Mouse (Mus musculus) hindbrain, embryonic 12.5 days (tissue): Measurements from ENCODE around the gene Ddx19a. TPM values are rescaled to one million over a fixed set of nuclear protein-coding genes. Genes with fewer than 3 reads are reported as not detected.

ENCODE experiments used
- ATAC-seq: fragments of 200-750 bp; cut with Nextera tagmentation; 2 replicates; pipeline ENCODE4 v1.8.0; 2017; ENCODE audit warnings: moderate TSS enrichment; ENCODE audit not compliant: low FRiP score
- H3K27ac ChIP-seq: fragments of 300-500 bp; sonication (generic); 2 replicates; pipeline ENCODE4 v1.5.1; 2016; ENCODE audit warnings: mild to moderate bottlenecking
- H3K27me3 ChIP-seq: fragments of 300-500 bp; sonication (generic); 2 replicates; pipeline ENCODE4 v1.6.1; 2016; ENCODE audit warnings: mild to moderate bottlenecking
- H3K36me3 ChIP-seq: fragments of 300-500 bp; sonication (generic); 2 replicates; pipeline ENCODE4 v1.6.1; 2016; ENCODE audit warnings: mild to moderate bottlenecking
- H3K4me1 ChIP-seq: fragments of 300-500 bp; sonication (generic); 2 replicates; pipeline ENCODE4 v1.6.1; 2016
- H3K4me2 ChIP-seq: fragments of 300-500 bp; sonication (generic); replicated peaks from 2 replicates; pipeline ENCODE4 v1.6.1; 2016; ENCODE audit warnings: mild to moderate bottlenecking
- H3K4me3 ChIP-seq: fragments of 300-500 bp; sonication (generic); 2 replicates; pipeline ENCODE4 v1.5.1; 2016; ENCODE audit warnings: mild to moderate bottlenecking
- H3K9ac ChIP-seq: fragments of 300-500 bp; sonication (generic); 2 replicates; pipeline ENCODE4 v1.6.1; 2016; ENCODE audit warnings: mild to moderate bottlenecking, moderate library complexity
- H3K9me3 ChIP-seq: fragments of 300-500 bp; sonication (generic); replicated peaks from 2 replicates; pipeline ENCODE4 v1.6.1; 2016; ENCODE audit warnings: mild to moderate bottlenecking
- WGBS: fragments of 180-500 bp; shearing (Covaris S2); methylation state at CpG from one replicate; pipeline ENCODE4 v1.1.7; 2016; 5-methylcytosine and 5-hydroxymethylcytosine counted together
- microRNA-seq: library from miRNA; unstranded; fragments of <30 nt; microRNA quantifications from one replicate; pipeline ENCODE4, GENCODE M21; 2017
- polyA plus RNA-seq: library from polyadenylated mRNA; unstranded; fragments of >200 nt; fragmentation: Nextera tagmentation; extraction: Ambion mirVana; gene quantifications from 2 replicates; pipeline ENCODE4 v1.2.1, GENCODE M21; 2016

Ddx19a gene
- polyA plus RNA-seq, 1 experiment from 2014 or later = 13.9 TPM

- Histone ChIP-seq H3K36me3 (peaks cover 4% of the 10 kb centered on the region; the same call in 1 of the 2 replicates), H3K4me1 (peaks cover 14% of the 10 kb centered on the region), H3K4me2 (no peak overlapping the region), H3K4me3 (no peak overlapping the region), H3K9me3 (no peaks in the 10 kb centered on the region), H3K9ac (no peak overlapping the region), H3K27me3 (no peaks in the 10 kb centered on the region), H3K27ac (no peak overlapping the region)
- ATAC-seq = no peak
- WGBS = 84% methylated on average over 8 of the region's 8 CpGs
These were observed 71.9 kb downstream of the Ddx19a start for GRCm38 (mm10) chr8:110925691-110926140.

Small RNA genes lying within 50 kb of the gene (microRNA-seq; reads per million reads assigned to microRNA genes)
- gene Gm24103 (not detected), gene Mir3473d (0.81 reads per million)

Other genes starting within 250 kb of the Ddx19a start
- 0.83 and 1.1 TPM in 2 replicates for gene Il34, start 191.9 kb downstream of the Ddx19a start, polyA plus RNA-seq
- gene Cog4, start 151.2 kb downstream of the Ddx19a start, polyA plus RNA-seq = 74.9 and 77.1 TPM in 2 replicates
- gene Sf3b3, start 151.0 kb downstream of the Ddx19a start, polyA plus RNA-seq = 163 and 170 TPM in 2 replicates
- 11.4 and 11.9 TPM in 2 replicates for gene Fuk, start 95.3 kb downstream of the Ddx19a start, polyA plus RNA-seq
- 30.4 and 31.2 TPM in 2 replicates for gene St3gal2, start 77.9 kb downstream of the Ddx19a start, polyA plus RNA-seq
- gene Ddx19b, start 34.0 kb upstream of the Ddx19a start, polyA plus RNA-seq = 9.5 and 9.7 TPM in 2 replicates
- gene Aars, start 35.3 kb upstream of the Ddx19a start, polyA plus RNA-seq = 78.5 and 83.5 TPM in 2 replicates
- gene Exosc6, start 58.5 kb upstream of the Ddx19a start, polyA plus RNA-seq = 3.2 TPM in 1 of 2 replicates, not detected in the other
- 1.1 TPM in 2 replicates for gene Clec18a, start 94.6 kb upstream of the Ddx19a start, polyA plus RNA-seq
- 14.4 and 15.1 TPM in 2 replicates for gene Pdpr, start 96.8 kb upstream of the Ddx19a start, polyA plus RNA-seq